Mouse (Mus musculus) ZHBTc4 (cell line): ENCODE measurements around the gene Hpn.

Source experiments
- DNase-seq: peaks from one replicate; pipeline ENCODE4 v3.0.0-alpha.2; 2011; ENCODE audit warnings: low read depth, low spot score

The Hpn gene

GRCm38 (mm10) chr7:31115182-31115581 is at the start of gene Hpn:
Gene Hpn, minus strand, starts transcription at chr7:31115290.
- DNase-seq = no peak

- no peak for DNase-seq
These were observed 49.7 kb upstream of the Hpn start for GRCm38 (mm10) chr7:31164748-31165147.

GRCm38 (mm10) chr7:31163666-31164577 is 48.8 kb upstream of the Hpn start:
- peak; percentile 47 for DNase-seq

GRCm38 (mm10) chr7:31162324-31162723 is 47.2 kb upstream of the Hpn start:
- DNase-seq = no peak

GRCm38 (mm10) chr7:31161831-31162230 is 46.7 kb upstream of the Hpn start:
- DNase-seq = peak; percentile 67

- DNase-seq = no peak
These were observed 46.2 kb upstream of the Hpn start for GRCm38 (mm10) chr7:31161246-31161645.

- DNase-seq = no peak
These were observed 45.7 kb upstream of the Hpn start for GRCm38 (mm10) chr7:31160763-31161162.

- peak; percentile 96 for DNase-seq
These were observed 41.2 kb upstream of the Hpn start for GRCm38 (mm10) chr7:31156034-31156928.

- DNase-seq = peak; percentile 92
These were observed 40.4 kb upstream of the Hpn start, which contains the start of gene Gramd1a for GRCm38 (mm10) chr7:31155296-31156033. Gene Gramd1a, minus strand, starts transcription at chr7:31155896.

GRCm38 (mm10) chr7:31153536-31154320 is 38.6 kb upstream of the Hpn start:
- DNase-seq = no peak

GRCm38 (mm10) chr7:31151301-31152241 is 36.5 kb upstream of the Hpn start:
- DNase-seq = peak; percentile 90

GRCm38 (mm10) chr7:31150566-31151300 is 35.6 kb upstream of the Hpn start:
- no peak for DNase-seq

GRCm38 (mm10) chr7:31149751-31150565 is 34.9 kb upstream of the Hpn start:
- no peak for DNase-seq

GRCm38 (mm10) chr7:31149271-31149670 is 34.2 kb upstream of the Hpn start:
- no peak for DNase-seq

- peak; percentile 78 for DNase-seq
These were observed 33.7 kb upstream of the Hpn start for GRCm38 (mm10) chr7:31148756-31149155.

- peak; percentile 67 for DNase-seq
These were observed 33.0 kb upstream of the Hpn start for GRCm38 (mm10) chr7:31148086-31148485.

GRCm38 (mm10) chr7:31145596-31146160 is 30.6 kb upstream of the Hpn start:
- DNase-seq = no peak

GRCm38 (mm10) chr7:31144886-31145285 is 29.8 kb upstream of the Hpn start:
- DNase-seq = peak; percentile 80
